Mouse (Mus musculus): ENCODE results near the gene Dnaic1. TPM values are rescaled to one million over a fixed set of nuclear protein-coding genes. Genes with fewer than 3 reads are reported as not detected.
"Not testable (repeated sequence)": the region's sequence is repeated elsewhere in the genome, so short reads cannot be mapped to it uniquely, and the experiment has no call there.

Gene Dnaic1
- polyA plus RNA-seq, 1 experiment from 2014 or later = 1.1 TPM

GRCm38 (mm10) chr4:41685882-41686492, 116.4 kb downstream of the Dnaic1 start:
- H3K9me3 ChIP-seq (ENCODE audit: control insufficient read depth, low read length); H3K27me3 ChIP-seq (ENCODE audit: control insufficient read depth, insufficient read depth, low read length); H3K4me1 ChIP-seq (ENCODE audit: control insufficient read depth, insufficient read depth, low read length); H3K27ac ChIP-seq (replicated peaks; ENCODE audit: low read depth, low read length); H3K9ac ChIP-seq (ENCODE audit: low read length); ATAC-seq (ENCODE audit: insufficient number of reproducible peaks, low FRiP score, low TSS enrichment, low read depth); DNase-seq (ENCODE audit: low spot score); H3K4me3 ChIP-seq (ENCODE audit: low read depth, low read length); H3K36me3 ChIP-seq (ENCODE audit: control insufficient read depth, insufficient read depth, low read length); H3K4me2 ChIP-seq (ENCODE audit: low read depth, severe bottlenecking): not testable (repeated sequence)
- WGBS = 66% methylated on average over 10 of the region's 10 CpGs

Other genes with a start within 250 kb of the Dnaic1 start
- gene Ubap1, start 220.8 kb upstream of the Dnaic1 start, polyA plus RNA-seq (2014; fragmentation: Nextera tagmentation; extraction: Ambion mirVana) = 56.7 and 62.2 TPM in 2 replicates
- 7.4 and 10.7 TPM in 2 replicates for gene Kif24, start 104.9 kb upstream of the Dnaic1 start, polyA plus RNA-seq (2014; fragmentation: Nextera tagmentation; extraction: Ambion mirVana)
- gene Nudt2, start 104.6 kb upstream of the Dnaic1 start, polyA plus RNA-seq (2014; fragmentation: Nextera tagmentation; extraction: Ambion mirVana) = 53.3 and 55.8 TPM in 2 replicates
- gene AI464131, start 66.7 kb upstream of the Dnaic1 start, polyA plus RNA-seq (2014; fragmentation: Nextera tagmentation; extraction: Ambion mirVana) = 3.9 and 4.2 TPM in 2 replicates
- gene 1110017D15Rik, start 52.4 kb upstream of the Dnaic1 start, polyA plus RNA-seq (2014; fragmentation: Nextera tagmentation; extraction: Ambion mirVana) = 3.2 and 3.8 TPM in 2 replicates
- gene Fam219a, start 237 bp upstream of the Dnaic1 start, polyA plus RNA-seq (2014; fragmentation: Nextera tagmentation; extraction: Ambion mirVana) = 1.2 and 2.0 TPM in 2 replicates
- 20.8 and 22.5 TPM in 2 replicates for gene Enho, start 70.5 kb downstream of the Dnaic1 start, polyA plus RNA-seq (2014; fragmentation: Nextera tagmentation; extraction: Ambion mirVana)
- 5.6 and 9.2 TPM in 2 replicates for gene Cntfr, start 127.3 kb downstream of the Dnaic1 start, polyA plus RNA-seq (2014; fragmentation: Nextera tagmentation; extraction: Ambion mirVana)
- 202 and 214 TPM in 2 replicates for gene Il11ra1, start 130.2 kb downstream of the Dnaic1 start, polyA plus RNA-seq (2014; fragmentation: Nextera tagmentation; extraction: Ambion mirVana)
- 94.2 and 99.3 TPM in 2 replicates for gene Rpp25l, start 143.8 kb downstream of the Dnaic1 start, polyA plus RNA-seq (2014; fragmentation: Nextera tagmentation; extraction: Ambion mirVana)
- gene Dctn3, start 153.4 kb downstream of the Dnaic1 start, polyA plus RNA-seq (2014; fragmentation: Nextera tagmentation; extraction: Ambion mirVana) = 94.3 and 104 TPM in 2 replicates
- not detected in 2 replicates for gene Arid3c, start 161.4 kb downstream of the Dnaic1 start, polyA plus RNA-seq (2014; fragmentation: Nextera tagmentation; extraction: Ambion mirVana)
- gene Galt, start 185.5 kb downstream of the Dnaic1 start, polyA plus RNA-seq (2014; fragmentation: Nextera tagmentation; extraction: Ambion mirVana) = 40.6 and 42.6 TPM in 2 replicates
- 73.5 and 83.4 TPM in 2 replicates for gene Sigmar1, start 186.4 kb downstream of the Dnaic1 start, polyA plus RNA-seq (2014; fragmentation: Nextera tagmentation; extraction: Ambion mirVana)
- 29.9 and 40.0 TPM in 2 replicates for gene Ccl27a, start 204.5 kb downstream of the Dnaic1 start, polyA plus RNA-seq (2014; fragmentation: Nextera tagmentation; extraction: Ambion mirVana)

Data from limb, embryonic 11.5 days (tissue).